Mouse (Mus musculus): ENCODE measurements around the gene Eprs. TPM values are rescaled to one million over a fixed set of nuclear protein-coding genes. Genes with fewer than 3 reads are reported as not detected.

Eprs gene
- polyA plus RNA-seq, 1 experiment: 8.6 TPM

DNA sequence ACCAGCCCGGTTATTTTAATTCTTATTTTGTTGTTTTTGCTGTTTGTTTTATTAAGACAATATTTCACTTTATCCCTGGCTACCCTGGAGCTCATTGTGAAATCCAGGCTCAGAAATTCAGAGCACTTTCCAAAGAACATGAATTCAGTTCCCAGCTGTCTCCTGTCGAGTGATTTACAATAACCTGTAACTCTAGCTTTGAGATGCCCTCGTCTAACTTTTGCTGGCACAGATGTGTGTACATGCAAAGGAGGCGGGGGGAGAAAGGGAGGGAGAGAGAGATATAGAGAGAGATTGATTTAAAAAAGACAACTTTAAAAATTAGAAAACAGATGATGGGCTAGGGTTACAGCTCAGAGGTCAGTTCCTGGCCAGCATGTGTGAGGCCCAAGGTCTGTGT lies 8.1 kb upstream of the Eprs start:
- 74% methylated on average over 4 of the region's 4 CpGs for WGBS
- DNase-seq (ENCODE audit: low read depth, low spot score): no peak

DNA sequence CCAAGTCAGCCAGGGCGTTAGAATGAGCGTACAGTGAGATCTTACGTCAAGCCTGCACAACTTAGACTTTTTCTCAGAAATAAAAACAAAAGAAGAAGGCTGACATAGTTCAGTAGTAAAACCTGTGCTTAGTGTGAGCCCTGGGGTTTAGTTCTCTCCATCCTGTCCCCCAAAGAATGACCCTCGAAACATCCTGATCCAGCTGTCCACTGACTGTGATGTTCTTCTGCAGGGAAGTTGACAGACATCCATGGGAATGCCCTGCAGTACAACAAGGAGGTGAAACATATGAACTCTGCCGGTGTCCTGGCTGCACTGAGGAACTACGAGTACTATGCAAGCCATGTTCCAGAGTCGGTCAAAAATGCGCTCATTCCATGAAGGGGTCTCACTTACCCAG lies 6.6 kb upstream of the Eprs start:
- 95% methylated on average over 8 of the region's 8 CpGs for WGBS
- DNase-seq (ENCODE audit: low read depth, low spot score): no peak

DNA sequence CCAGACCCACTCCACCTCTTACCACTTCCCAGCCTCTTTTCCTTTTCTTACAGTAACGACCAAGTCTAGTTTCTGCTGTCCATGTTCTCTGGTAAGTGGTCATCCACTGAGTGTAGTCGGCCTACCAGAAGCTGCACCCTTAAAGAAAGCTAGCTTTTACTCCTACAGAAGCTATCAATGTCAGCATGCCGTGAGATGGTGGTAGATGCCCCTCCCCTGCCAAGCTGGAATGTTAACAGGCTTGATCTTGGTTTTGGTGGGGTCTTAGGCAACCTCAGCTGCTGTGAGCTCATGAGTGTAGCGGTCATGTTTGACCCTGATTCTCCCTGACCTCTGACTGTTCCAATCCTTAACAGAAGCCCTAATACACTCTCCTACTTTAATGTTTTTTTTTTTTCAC lies 4.6 kb upstream of the Eprs start:
- DNase-seq (ENCODE audit: low read depth, low spot score): no peak
- WGBS: 84% methylated on average over 4 of the region's 4 CpGs

DNA sequence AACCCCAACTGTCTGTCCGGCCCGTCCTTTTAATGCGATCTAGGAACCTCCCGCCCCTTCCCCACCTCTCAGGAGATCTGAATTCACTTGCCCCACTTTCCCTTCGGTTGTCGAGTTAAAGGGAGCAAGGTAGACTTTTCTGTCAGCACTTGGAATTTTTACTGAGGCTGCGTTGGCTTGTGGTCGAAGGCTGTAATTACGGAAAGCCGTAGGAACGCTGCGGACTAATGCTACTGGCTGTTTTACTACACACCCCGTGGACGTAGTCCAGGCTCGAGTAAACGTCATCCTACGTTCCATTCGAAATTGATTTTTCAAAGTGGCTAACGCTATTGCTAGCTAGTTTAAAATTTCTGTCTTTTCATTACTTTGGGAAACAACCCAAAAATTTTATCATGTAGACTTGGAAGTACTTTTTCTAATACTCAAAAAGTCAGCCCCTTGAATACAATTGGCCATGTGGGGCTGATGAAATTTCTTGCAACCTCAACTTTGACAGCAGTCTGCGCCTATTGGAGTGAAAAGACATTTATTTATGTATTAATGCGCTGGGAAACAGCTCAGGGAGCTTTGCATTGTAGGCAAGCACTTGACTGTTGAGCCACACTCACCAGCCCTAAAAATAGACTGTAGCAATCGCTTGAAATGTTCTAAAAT lies 810 bp downstream of the Eprs start:
- DNase-seq (ENCODE audit: low read depth, low spot score): peak; percentile 25
- WGBS: 1% methylated on average over 22 of the region's 22 CpGs

DNA sequence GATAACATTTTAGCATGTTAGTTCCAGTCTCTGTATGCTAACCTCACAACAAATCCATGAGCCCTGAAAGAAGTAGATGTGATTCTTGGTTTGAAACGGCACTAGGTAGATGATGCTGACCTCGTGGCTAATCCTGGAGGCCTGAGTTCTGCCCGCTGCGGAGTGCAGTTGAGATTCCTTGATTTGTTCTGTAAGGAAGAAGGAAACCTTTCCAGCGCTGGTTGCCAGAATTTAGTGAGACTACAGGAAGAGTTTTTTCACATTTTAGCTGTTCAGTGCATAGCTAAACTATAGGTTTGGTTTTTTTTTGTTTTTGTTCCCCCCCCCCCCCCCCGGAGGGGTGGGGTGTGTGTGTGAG lies 1.3 kb downstream of the Eprs start:
- DNase-seq (ENCODE audit: low read depth, low spot score): no peak
- 24% methylated on average over 6 of the region's 6 CpGs for whole genome bisulfite sequencing

DNA sequence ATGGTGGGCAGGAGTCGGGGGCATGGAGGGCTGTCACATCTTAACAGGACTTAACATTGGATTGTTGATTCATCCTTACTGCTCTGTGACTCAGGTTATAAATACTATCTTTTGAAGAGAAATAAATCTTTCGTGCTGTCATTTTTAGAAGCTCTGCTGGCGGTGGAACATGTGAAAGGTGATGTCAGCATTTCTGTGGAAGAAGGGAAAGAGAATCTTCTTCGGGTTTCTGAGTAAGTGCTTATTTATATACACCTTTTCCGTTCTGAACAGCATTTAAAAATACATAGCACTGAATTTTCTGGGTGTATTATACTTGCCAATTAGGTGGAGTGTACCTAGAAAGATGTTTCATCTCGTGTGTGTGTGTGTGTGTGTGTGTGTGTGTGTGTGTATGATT lies 4.5 kb downstream of the Eprs start:
- no peak for DNase-seq (ENCODE audit: low read depth, low spot score)
- 70% methylated on average over 6 of the region's 6 CpGs for WGBS

DNA sequence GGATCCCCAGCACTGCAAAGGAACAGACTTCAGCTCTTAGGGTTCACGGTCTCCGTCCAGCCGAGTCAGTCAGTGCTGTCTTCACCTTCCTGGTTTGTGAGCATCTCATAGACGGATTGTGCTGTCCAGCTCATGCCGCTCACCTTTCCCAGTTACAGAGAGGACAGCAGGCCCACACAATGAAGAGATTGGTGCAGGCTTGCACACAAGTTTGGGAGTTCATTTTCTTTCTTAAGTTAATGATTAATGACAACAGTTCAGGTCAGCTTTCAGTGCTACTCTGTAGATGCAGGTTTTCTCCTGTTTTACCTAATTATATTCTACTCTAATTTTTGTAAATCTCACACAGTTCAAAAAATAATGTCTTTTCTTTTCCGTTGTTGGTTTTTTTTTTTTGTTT lies 7.1 kb downstream of the Eprs start:
- 89% methylated on average over 6 of the region's 6 CpGs for WGBS
- DNase-seq (ENCODE audit: low read depth, low spot score): no peak

DNA sequence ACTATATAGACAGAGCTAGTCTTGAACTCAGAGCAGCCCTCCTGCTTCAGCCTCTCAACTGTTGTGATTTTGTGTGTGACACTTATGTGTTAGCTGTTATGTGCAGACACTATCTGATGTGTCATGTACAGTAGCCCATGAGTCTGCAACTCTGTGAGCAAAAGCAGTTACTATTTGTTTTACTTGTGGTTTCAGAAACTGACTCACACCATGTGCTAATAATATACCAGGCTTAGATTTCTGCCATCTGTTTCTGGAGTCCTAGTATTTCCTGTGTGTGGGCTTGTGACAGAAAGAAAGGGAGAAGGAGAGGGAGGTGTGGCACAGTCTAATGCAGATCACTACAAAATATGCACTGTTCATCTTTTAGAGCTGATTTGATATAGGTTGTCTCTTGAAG lies 13.5 kb downstream of the Eprs start:
- no peak for DNase-seq (ENCODE audit: low read depth, low spot score)

DNA sequence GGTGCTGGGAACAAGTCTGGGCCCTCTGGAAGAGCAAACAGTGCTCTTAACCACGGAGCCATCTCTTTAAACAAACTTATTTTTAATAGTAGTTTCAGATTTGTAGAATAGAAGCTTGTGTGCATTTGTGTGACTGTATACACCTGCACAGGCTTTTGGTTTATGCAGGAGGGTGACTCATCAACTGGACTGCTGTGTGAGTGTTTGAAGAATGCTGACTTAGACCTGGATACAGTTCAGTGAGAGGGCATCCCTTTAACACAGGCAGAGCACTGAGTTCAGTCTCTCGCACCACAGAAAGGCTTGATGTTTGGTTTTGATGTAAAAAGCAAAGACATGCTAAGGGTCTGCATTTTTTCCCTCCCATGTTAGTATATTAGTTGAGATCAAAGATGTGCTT lies 14.6 kb downstream of the Eprs start:
- DNase-seq (ENCODE audit: low read depth, low spot score): no peak
- WGBS: 74% methylated on average over 2 of the region's 2 CpGs

DNA sequence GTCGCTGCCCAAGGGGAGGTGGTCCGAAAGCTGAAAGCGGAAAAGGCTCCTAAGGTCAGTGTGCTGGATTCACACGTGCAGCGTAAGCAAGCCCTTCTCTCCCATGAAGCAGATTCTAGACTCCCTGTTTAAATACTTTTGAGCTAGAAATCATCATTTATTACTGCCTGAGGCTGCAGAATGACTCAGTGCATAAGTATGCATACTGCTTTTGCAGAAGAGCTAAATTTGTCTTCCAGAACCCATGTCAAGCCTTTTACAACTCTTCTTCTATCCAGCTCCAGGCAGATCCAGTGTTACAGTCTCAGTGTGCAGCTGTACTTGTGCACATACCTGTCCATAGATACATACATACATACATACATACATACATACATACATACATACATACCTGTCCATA lies 38.8 kb downstream of the Eprs start:
- WGBS: 81% methylated on average over 5 of the region's 5 CpGs

DNA sequence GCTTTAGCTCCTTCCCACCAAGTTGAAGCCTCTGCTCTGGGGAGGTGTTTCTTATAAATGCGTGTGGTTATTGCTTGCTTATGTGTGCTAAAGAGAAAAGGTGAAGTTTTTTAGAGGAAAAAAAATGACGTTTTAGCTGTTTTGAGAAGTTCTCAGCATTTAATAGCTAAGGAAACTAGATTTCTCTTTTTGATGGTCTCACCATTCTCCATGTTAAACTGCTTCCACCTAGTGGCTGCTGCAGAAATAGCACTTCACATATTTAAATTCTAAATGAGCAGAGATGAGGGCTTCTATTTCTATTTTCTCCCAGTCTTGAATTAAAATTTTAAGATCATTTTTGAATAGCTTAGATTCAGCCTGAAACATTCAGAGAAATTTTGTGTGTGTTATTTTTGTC lies 41.2 kb downstream of the Eprs start:
- 31% methylated on average over 2 of the region's 2 CpGs for WGBS
- peak; percentile 8 for DNase-seq (ENCODE audit: low read depth, low spot score)

More for the DNA sequence above, 38.8 kb downstream of the Eprs start:
- no peak for DNase-seq (ENCODE audit: low read depth, low spot score)

DNA sequence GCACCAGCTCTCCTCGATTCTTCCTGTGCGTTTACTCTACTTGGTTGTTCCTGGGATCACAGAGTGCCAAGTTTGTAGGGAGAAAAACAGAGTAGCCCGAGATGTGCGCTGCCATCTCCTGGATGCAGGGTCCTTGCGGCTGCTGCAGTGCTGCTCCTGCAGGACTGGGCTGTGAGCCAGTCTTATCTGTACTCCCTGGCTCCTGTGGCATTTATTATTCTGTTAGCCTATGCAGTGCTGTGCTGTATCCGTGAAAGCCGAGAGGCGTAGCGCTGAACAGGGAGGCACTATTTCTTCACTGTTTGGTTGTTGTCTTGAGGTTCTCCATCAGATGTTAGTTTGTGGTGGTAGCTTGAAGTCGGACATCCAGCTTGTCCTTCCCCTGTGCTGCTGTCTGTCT lies 43.1 kb downstream of the Eprs start:
- WGBS: 83% methylated on average over 10 of the region's 10 CpGs

DNA sequence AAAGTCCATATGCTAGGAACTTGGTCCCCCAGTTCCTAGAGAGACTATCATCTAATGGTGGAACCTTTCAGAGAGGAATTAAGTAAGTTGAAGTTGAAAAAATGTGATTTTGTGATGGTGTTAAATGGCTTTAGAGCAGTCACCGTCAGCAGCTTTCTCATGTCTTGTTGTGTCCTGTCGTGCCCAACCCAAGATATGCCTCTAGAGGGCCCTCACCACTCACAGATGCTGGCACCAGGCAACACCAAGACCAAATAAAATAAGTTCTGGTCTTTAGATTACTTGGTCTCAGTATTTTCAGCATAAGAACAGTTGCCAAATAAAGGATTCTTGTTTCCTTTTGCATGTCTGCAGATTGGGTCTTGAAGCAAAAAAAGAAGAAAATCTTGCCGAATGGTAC lies 47.0 kb downstream of the Eprs start:
- WGBS: 70% methylated on average over 3 of the region's 3 CpGs
- no peak for DNase-seq (ENCODE audit: low read depth, low spot score)

More for the DNA sequence above, 43.1 kb downstream of the Eprs start:
- DNase-seq (ENCODE audit: low read depth, low spot score): no peak

DNA sequence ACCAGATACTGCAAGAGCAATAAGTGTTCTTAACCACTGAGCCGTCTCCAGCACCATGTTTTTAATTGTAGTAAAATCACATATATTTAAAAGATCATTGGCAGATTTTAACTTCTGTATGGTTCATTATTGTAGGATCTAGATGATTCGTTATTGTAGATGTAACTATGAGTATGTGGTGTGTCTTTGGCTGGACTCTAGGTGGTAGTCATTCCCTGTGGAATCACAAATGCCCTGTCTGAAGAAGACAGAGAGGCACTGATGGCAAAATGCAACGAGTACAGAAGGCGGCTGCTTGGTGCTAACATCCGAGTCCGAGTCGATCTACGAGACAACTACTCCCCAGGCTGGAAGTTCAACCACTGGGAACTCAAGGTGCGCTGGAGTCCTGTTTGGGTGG lies 55.2 kb downstream of the Eprs start:
- DNase-seq (ENCODE audit: low read depth, low spot score): no peak
- WGBS: 88% methylated on average over 9 of the region's 9 CpGs

DNA sequence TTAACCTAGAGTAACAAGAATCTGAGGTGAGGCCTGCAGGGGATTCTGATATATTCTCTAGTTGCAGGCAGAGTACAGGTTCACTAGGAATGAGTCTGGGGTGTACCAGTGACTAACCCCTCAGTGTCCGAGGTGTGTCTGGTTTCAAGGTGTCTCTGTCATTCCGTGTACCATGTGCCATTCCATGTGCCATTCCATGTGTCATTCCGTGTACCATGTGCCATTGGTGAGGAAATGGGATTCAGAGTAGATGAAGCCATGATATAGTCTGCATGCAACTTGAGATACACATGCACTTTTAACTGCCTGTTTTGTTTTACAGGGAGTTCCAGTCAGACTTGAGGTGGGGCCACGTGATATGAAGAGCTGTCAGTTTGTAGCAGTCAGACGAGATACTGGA lies 57.0 kb downstream of the Eprs start:
- 89% methylated on average over 5 of the region's 5 CpGs for WGBS
- no peak for DNase-seq (ENCODE audit: low read depth, low spot score)

DNA sequence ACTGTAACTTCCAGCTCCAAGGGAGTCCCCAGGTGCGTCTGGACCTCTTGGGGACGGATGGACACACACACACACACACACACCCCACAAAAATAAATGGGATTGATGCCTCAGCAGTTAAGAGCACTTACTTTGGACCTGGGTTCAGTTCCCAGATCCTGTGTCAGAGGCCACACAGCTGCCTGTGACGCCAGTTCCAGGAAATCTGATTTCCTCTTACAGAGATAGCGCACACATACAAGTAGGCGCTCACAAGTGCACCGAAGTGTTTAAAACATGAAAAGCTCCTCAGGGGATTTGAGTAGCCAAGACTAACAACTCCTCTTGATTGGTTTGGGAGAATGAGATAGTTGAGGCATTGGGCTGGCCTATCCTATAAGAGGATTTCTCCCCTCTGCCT lies 57.9 kb downstream of the Eprs start:
- DNase-seq (ENCODE audit: low read depth, low spot score): no peak
- WGBS: 92% methylated on average over 6 of the region's 6 CpGs

DNA sequence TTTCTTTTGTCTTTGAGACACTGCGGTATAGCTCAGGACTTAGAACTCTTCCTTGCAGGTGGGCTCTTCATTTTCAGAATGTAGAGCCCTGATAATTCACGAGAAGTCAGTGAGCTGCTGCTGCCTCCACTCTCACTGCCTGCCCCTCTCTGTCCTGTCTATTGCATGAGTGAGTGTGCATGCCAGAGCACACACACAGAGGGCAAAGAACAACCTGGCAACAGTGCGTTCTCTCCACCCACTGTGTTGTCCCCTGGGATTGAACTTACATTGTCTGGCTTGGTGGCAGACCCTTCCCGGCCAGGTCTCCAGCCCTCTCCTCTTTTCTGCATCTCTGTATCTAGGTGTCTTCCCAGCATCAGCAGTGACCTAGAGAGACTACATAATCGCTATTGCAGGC lies 63.7 kb downstream of the Eprs start:
- DNase-seq (ENCODE audit: low read depth, low spot score): no peak
- 88% methylated on average over 5 of the region's 5 CpGs for WGBS

DNA sequence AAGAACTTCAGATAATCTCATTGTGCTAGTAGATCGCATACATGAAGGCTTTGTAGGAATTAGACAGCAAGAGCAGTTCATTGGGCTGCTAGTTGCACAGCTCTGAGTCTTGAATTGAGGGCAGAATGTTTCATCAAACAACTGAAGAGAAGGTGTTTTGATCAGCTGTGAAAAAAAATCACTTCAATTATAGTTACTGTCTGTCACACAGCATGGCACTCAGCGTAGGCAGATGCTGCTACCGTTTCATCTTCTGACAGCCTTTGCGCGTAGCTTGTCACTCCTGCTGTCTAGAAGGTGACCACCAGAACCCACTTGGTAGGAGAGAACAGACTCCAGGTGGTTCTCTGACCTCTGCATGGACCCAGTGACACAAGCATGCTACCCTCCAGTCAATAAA lies 67.6 kb downstream of the Eprs start:
- 96% methylated on average over 5 of the region's 5 CpGs for WGBS

DNA sequence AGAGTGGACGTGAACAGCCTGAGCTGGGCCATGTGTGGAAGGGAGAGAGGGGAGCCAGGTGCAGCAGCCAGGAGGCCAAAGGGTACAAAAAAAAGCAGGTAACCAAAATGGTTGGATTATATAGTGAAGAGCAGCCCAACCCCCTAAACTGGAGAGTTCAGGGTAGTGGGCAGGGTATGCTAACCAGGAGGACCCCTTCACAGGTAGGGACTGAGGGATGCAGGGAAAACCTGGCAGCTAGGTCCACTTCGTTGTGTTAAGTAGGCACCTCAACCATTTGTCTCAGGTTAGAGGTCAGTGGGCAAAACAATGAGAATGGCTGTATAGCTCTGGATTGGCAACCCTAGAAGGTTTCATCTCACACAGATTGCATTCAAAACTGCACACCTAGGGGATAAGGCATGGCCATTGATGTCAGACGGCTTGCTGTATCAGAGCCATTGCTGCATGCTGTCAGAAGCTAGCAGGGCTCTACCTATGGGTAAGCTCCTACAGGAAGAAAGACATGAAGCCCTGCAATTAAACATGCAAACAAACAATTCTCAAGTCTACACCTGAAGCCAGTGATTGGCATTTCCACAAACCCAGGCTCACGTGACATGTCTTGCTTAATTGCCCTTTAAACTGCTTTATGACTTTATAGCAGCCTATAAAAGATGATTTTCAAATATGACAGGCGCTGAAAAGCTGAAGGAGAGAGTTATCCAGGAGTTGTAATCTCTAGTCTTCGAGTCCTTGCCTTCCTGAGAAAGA lies 68.6 kb downstream of the Eprs start:
- 29% methylated on average over 6 of the region's 6 CpGs for WGBS
- peak; percentile 85 for DNase-seq (ENCODE audit: low read depth, low spot score)

More for the DNA sequence above, 67.6 kb downstream of the Eprs start:
- no peak for DNase-seq (ENCODE audit: low read depth, low spot score)

DNA sequence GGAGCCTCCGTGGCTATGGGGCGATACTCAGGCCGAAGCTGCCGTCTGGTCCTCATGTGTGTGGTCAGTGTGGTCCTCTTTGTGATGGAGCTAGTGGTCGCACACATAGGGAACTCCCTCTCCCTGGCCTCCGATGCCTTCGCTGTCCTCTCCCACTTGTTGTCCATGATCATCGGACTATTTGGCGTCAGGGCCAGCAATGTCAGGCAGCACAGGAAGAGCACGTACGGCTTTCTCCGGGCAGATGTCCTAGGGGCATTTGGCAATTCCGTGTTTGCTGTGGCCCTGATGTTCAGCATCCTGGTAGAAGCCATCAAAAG lies 69.1 kb downstream of the Eprs start:
- no peak for DNase-seq (ENCODE audit: low read depth, low spot score)
- WGBS: 32% methylated on average over 13 of the region's 13 CpGs

DNA sequence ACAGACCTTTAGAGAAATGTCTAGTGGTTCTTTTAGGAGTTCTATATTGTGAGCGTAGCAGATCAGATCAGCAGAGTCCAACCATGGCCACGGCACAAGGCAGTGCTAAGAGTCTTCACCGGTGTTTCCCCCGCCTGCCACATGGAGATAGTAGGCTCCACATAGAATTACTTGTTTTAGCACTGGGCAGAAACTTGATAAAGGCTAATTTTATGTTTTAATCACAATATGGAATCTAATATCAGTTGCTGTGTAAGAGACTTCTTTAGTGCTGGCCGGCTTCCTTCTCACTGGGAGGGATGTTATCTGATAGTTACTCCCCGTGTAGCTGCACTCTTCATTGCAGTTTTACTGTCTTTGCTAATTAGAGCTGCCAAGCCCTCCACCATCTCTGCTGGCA lies 70.3 kb downstream of the Eprs start:
- DNase-seq (ENCODE audit: low read depth, low spot score): no peak
- WGBS: 59% methylated on average over 6 of the region's 6 CpGs
